Mouse (Mus musculus) kidney, adult 18-20 months (tissue): Measurements from ENCODE around the gene Exosc9.
A peak's percentile ranks its signal among the peaks of the same experiment; 100 is the strongest.

Experiments
- DNase-seq: peaks from one replicate; pipeline ENCODE4 v3.0.0; 2021

The Exosc9 gene

GRCm38 (mm10) chr3:36552406-36553047 lies at the start of gene Exosc9:
Gene Exosc9, plus strand, starts transcription at chr3:36552606.
- DNase-seq: peak; percentile 96

GRCm38 (mm10) chr3:36505306-36505705 lies 47.1 kb upstream of the Exosc9 start:
- DNase-seq: no peak

DNA sequence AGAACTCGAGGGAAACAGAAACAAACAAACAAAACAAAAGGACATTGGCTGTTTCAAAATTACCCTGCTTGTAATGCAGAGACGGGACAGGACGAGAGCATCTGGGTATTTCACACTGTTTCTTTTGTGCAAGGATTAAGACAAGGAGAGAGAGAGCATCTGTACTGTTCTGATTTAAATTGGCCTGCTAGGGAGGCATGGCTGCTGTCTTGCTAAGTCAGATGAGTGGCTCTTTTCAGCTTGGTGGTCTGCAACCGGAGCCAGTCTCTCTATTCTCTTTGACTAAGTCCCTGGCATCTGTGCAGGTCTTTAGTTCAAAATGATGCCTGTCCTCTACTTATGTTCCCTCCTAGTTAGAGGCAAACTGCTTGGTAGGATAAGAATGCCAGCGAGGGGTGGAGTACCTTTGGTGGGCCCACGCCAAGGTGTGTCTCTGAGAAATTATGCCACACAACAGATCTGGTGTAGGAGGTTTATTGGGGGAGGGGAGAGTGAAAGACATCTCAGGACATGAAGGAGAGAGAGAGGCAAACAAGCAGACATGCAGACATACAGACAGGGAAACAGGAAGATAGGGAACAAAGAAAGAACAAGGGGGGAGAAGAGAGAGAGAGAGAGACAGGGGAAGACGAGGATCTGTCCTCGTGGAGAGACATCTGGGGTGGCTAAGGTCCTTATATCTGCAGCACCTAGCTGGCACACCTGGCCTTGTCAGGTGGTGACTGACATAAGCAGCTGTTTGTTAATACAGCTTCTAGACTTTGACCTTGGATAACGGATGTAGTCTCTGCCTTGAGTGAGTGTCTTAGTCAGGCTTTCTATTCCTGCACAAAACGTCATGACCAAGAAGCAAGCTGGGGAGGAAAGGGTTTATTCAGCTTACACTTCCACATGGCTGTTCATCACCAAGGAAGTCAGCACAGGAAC lies 46.3 kb upstream of the Exosc9 start:
- DNase-seq: no peak

GRCm38 (mm10) chr3:36511491-36511890 lies 40.9 kb upstream of the Exosc9 start:
- no peak for DNase-seq

DNA sequence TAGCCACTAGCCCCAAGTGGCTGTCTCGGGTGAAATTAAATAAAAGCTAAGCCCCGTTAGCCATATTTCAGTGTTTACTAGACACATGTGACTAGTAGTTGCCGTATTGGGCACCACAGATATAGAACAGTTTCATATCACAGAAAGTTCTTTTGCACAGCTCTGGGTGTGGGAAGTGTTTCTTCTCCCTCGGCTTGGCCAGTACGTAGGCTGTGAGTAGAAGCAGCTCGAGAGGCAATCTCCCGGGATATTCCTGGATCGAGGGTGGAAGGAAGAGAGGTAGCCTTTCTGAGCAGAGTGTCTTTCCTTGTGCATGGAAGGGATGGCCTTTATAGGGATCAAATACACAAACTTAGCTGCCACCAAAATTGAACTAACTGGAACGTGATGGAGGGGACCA lies 36.2 kb upstream of the Exosc9 start:
- DNase-seq: no peak

- no peak for DNase-seq
Observed at GRCm38 (mm10) chr3:36521073-36522060, 31.0 kb upstream of the Exosc9 start, which contains the start of gene Gm11549. Gene Gm11549, minus strand, starts transcription at chr3:36521813.

GRCm38 (mm10) chr3:36522137-36522536 lies 30.3 kb upstream of the Exosc9 start:
- no peak for DNase-seq

DNA sequence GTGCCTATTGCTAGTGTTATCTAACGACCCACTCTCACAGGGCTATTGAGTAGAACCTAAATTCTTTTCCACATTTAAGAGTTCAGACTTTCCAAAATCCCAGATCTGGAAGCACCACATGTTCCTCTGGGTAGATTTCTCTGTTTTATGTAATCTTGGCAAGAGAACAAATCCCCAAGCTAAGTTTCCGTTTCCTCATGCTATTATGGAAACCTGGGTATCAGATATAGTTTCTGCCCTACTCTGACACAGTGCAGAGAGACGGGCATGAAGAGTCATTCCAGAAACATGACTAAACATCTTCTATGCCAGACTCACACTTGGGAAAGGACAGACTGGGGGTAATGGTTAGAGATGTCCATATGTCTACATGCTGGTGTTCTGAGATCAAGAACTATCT lies 27.9 kb upstream of the Exosc9 start:
- DNase-seq: no peak

DNA sequence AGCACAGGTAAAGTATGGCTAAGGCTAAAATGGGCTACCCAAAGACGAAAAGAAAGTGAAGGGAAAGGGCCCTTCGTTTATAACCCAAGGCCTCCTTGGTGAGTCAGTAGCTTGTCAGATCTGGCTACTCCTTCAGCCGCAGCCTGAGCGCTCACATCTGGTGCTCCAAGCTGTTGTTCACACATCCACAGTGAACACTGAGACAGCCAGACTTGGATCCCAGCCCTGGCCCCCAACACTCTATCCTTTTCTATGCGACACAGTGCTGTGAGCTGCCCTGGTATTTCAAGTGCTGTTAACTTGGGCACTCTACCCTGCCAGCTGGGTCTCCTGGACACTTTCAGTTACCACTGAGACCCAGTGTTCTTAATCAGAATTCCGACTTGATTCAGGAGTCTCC lies 22.1 kb upstream of the Exosc9 start:
- DNase-seq: no peak

- DNase-seq: no peak
Observed at GRCm38 (mm10) chr3:36530781-36531180, 21.6 kb upstream of the Exosc9 start.

DNA sequence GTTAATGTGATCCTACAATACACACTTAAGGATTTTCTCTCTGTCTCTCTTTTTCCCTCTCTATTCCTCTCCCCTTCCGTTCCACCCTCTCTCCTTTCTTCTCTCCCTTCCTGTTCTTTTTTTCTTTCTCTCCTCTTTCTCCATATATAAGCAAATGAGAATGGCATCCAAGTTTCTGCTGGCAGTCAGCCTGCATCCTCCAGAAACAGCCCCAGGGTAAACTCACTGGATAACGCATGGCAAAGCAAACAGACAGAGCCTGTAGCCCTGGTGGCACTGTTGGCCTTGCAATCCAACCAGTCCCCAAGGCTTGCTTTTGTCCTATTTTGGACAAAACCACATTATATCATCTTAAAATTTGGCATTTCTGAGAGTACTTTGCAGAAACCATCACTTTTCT lies 21.2 kb upstream of the Exosc9 start:
- no peak for DNase-seq

- DNase-seq: no peak
Observed at GRCm38 (mm10) chr3:36531979-36532542, 20.3 kb upstream of the Exosc9 start.

DNA sequence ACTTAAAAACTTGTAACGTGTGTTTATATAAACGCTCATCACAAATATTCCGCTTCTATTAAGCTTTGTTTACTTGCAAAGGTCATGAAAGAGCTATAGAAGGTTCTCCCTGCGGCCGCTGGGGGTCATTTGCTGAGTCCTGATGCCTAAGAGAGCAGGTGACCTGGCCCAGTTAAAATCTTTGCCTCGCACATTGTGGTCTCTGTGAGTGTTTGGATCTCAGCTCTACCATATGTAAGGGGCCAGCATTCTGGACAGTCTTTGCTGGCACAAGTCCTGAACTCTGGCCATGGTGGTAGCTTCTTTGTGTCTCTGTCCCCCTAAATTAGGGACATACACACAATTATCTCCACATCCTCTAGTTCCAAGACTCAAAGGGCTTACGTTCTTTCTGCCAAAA lies 19.7 kb upstream of the Exosc9 start:
- no peak for DNase-seq

DNA sequence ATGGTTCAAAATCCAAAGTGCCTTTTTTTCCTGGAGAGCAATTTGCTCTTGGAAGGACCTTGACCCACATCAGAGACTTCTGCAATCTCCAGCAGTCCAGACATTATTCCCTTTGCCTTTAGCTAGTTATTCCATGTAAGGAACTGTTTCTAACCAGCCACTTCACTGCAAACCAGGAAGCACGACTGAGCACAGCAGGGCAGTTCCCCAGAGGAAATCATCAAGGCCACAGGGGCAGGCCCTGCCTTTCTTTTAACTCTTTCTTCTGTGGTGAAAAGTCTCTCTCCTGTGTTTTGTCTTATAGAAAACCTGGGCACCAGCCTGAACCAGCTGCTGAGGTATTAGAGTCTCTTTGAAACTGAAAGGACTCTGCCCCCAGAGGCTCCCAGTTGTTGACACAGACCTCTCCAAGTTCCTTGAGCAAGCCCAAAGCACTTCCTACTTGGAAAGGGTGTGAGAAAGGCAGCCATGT lies 19.2 kb upstream of the Exosc9 start:
- no peak for DNase-seq

- no peak for DNase-seq
Observed at GRCm38 (mm10) chr3:36536041-36536440, 16.4 kb upstream of the Exosc9 start.

DNA sequence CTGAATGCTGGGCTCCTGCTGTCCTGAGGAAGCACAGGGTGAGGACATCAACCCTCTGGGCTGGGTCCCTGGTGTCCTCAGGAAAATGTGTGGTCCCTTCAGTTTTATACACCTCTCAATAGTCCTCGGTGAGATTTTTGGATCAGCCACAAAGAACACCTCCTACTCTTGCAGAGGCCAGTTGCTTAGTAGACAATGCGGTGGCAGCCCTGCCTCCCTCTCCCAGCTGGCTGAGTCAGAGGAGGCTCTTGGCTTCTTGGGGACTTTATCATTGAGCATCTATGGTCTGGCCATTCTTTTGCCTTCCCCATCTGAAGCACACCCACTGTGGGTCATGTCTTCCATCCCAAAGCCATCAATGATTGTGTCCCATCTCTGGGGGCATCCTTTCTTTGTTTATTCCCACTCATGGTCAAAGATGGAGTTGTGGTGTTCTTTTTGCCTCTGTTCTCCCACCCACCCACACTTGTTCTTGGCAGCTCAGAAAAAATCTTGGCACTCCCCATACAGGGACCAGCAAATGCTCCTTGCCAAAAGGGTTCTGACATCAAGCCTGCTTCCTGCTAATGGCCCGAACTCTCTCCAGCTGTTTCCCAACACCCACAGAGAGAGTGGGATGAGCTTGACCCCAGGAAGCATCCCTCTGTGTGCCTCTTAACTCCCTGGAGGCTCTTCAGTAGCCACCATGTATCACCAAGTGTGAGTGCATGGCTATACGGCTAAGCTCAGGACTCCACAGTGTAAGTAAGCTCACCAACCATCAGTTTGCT lies 14.5 kb upstream of the Exosc9 start:
- DNase-seq: no peak

GRCm38 (mm10) chr3:36540756-36541155 lies 11.7 kb upstream of the Exosc9 start:
- DNase-seq: no peak

GRCm38 (mm10) chr3:36541399-36541798 lies 11.0 kb upstream of the Exosc9 start:
- no peak for DNase-seq

DNA sequence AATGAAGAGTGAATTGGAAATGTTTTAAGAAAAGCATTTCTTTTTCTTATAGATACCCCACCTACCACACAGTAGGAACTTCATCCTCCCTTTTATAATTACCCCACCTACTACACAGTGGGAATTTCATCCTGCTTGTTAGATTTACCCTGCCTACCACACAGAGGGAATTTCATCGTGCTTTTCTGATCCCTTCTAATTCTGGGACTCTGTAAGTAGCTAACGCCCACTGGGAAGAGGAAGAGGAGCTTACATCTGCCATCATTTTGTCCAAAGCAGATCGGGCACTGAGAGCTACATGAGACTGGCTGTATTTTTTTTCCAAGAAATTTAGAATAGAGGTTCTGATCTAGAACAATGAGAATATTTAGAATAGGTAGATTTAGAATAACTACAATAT lies 7.4 kb upstream of the Exosc9 start:
- no peak for DNase-seq

- no peak for DNase-seq
Observed at GRCm38 (mm10) chr3:36551343-36551742, 1.1 kb upstream of the Exosc9 start.

DNA sequence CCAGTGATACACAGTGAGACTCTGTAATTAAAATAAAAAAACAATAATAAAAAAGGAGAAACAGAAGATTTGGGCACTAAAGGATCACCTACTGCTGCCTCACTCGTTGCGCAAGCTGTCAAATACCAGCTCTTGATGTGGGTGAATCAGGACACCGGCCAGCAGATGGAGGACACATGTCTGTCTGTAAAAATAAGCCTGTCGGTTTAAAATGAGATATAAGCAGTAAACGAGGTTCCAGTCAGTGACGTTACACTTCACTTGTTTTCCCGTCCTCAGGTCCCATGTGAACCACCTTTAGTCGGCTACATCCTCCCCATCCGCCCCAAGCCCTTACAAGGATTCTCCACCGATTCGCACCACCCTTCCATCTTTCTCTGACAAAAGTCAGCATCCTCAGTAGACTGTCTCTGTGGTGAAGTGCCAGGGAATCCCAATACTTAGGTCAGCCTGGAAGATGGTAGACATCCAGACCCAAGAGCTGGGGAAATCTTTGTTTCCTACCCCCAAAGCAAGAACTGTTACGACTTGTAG lies 488 bp upstream of the Exosc9 start:
- no peak for DNase-seq
